Mouse (Mus musculus): ENCODE measurements around the gene Get4. TPM values are rescaled to one million over a fixed set of nuclear protein-coding genes. Genes with fewer than 3 reads are reported as not detected.

The Get4 gene
- total and polyA plus RNA-seq, 3 experiments = 91.4 to 140 (median 96.4) TPM

DNA sequence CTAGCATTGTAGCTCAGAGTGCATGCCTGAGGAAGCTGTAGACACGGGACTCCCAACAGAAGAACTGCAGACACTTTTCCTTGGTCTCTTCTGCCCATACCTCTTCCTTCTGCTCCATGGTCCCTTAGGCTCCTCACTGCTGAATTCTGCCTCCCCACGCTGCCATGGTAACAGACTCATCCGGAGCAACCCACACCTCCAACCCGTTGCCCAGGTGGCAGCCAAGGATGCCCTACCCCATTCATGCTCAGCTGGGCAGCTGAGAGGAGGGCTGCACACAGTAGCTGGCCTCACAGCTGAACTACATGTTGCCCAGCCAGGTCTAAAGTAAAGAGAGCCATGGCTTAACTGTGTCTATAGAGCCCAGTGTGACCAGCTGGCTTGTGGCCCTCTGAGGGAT lies 36.5 kb downstream of the Get4 start:
- TF ChIP-seq UBTF (IDR thresholded peaks at IDR 0.05; ENCODE audit: low read depth, low read length) = no peak
- no peak for TF ChIP-seq RCOR1 (conservative IDR thresholded peaks at IDR 0.05; ENCODE audit: low read depth, low read length)
- TF ChIP-seq ZMIZ1 (IDR thresholded peaks at IDR 0.05; ENCODE audit: low read depth, low read length) = no peak
- TF ChIP-seq MXI1 (IDR thresholded peaks at IDR 0.05; ENCODE audit: low read depth, low read length) = no peak
- TF ChIP-seq EP300 (IDR thresholded peaks at IDR 0.05; ENCODE audit: low read length) = no peak
- TF ChIP-seq TBP (conservative IDR thresholded peaks at IDR 0.05; ENCODE audit: low read depth, low read length) = no peak
- TF ChIP-seq POLR2A (IDR thresholded peaks at IDR 0.05; ENCODE audit: low read depth, low read length) = no peak
- no peak for TF ChIP-seq ZNF384 (IDR thresholded peaks at IDR 0.05; ENCODE audit: low read depth, low read length)
- TF ChIP-seq HCFC1 (IDR thresholded peaks at IDR 0.05; ENCODE audit: low read depth, low read length) = no peak
- no peak for TF ChIP-seq ZC3H11A (IDR thresholded peaks at IDR 0.05; ENCODE audit: low read depth, low read length)
- no peak for TF ChIP-seq SMC3 (IDR thresholded peaks at IDR 0.05; ENCODE audit: low read depth, low read length)
- no peak for TF ChIP-seq BHLHE40 (IDR thresholded peaks at IDR 0.05; ENCODE audit: low read depth, low read length)
- no peak for TF ChIP-seq MAFK (IDR thresholded peaks at IDR 0.05; ENCODE audit: insufficient replicate concordance, low read length)
- no peak for DNase-seq (ENCODE audit: extremely low read depth)
- in situ Hi-C loops (cut with MboI; ENCODE audit: low pct_ligation_motif_present, low pct_unique_long_range_greater_than_20kb, low sequenced_read_pairs) = no loop called here
- no peak overlapping the region for H3K4me3 ChIP-seq (replicated peaks in 1 of 3; ENCODE audit: low read depth in 2 of 3, low read length in 2 of 3, poor library complexity in 1 of 3)
- peaks cover 44 to 90% of the 10 kb centered on the region in 2 experiments for H3K4me1 ChIP-seq (ENCODE audit: control insufficient read depth in 1 of 2, insufficient read depth in 2 of 2)
- H3K9ac ChIP-seq (ENCODE audit: insufficient read depth, low read depth) = no peak overlapping the region
- dilution Hi-C loops (cut with MboI; ENCODE audit: extremely low pct_ligation_motif_present, extremely low pct_unique_long_range_greater_than_20kb, low sequenced_read_pairs) = no loop called here
- H3K9me3 ChIP-seq (replicated peaks; ENCODE audit: low read length) = peaks cover 39% of the 10 kb centered on the region
- H3K27me3 ChIP-seq (replicated peaks) = no peaks in the 10 kb centered on the region
- 0 out of 2 replicates have a peak overlapping the region, but pooled peaks have one; percentile 2 for H3K27ac ChIP-seq (ENCODE audit: insufficient read depth, low read depth)
- no peak overlapping the region for H3K4me2 ChIP-seq (ENCODE audit: insufficient read depth, low read depth, poor library complexity, severe bottlenecking)
- peaks cover 59 to 89% of the 10 kb centered on the region in 2 experiments for H3K36me3 ChIP-seq (replicated peaks in 1 of 2; ENCODE audit: control insufficient read depth in 1 of 2, insufficient read depth in 1 of 2, low read length in 1 of 2)
- no peaks in the 10 kb centered on the region for H3K79me2 ChIP-seq (replicated peaks; ENCODE audit: control insufficient read depth, extremely low read depth, insufficient read depth, poor library complexity, severe bottlenecking)

DNA sequence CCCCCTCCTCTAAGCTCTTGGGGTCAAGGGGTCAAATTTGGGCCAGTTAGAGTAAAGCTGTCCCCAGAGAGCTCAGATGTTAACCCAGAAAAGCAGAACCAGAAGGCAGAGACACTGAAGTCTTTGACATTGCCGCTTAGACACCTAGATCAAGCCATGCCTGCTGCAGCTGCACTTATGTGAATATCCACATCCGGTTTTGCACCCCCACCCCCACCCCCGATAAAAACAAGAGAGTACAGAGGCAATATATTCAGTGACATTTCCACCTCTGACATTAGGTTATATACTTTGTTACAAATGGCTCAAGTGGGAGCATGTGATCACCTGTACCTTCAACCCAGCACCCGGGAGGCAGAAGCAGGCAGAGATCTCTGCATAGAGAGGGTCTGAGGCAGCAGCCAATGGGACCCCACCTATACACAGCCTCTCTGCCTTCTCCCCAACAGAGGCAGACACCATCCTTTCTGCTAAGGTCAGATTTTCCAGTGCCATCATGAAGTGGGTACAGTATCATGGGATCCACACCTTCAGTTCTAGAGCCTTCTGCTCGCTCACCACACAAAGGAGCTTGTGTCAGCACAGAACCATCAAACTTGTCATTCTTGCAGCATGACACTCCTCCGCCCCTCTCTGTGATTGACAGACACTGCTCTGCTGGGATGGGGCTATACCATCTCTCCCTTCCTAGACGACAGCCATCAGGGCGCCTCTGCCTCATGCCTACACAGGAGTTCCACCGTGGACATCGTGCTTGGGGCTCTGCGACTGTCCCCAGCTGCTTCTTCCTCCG lies 38.5 kb downstream of the Get4 start:
- peak; percentile 38 for DNase-seq (ENCODE audit: extremely low read depth)
- H3K9ac ChIP-seq (ENCODE audit: insufficient read depth, low read depth) = no peak overlapping the region
- H3K27me3 ChIP-seq (replicated peaks) = no peaks in the 10 kb centered on the region
- peaks cover 32 to 85% of the 10 kb centered on the region in 2 experiments for H3K4me1 ChIP-seq (ENCODE audit: control insufficient read depth in 1 of 2, insufficient read depth in 2 of 2)
- in situ Hi-C loops (cut with MboI; ENCODE audit: low pct_ligation_motif_present, low pct_unique_long_range_greater_than_20kb, low sequenced_read_pairs) = no loop called here
- H3K36me3 ChIP-seq (replicated peaks in 1 of 2; ENCODE audit: control insufficient read depth in 1 of 2, insufficient read depth in 1 of 2, low read length in 1 of 2) = peaks cover 63 to 90% of the 10 kb centered on the region in 2 experiments
- dilution Hi-C loops (cut with MboI; ENCODE audit: extremely low pct_ligation_motif_present, extremely low pct_unique_long_range_greater_than_20kb, low sequenced_read_pairs) = no loop called here
- H3K4me2 ChIP-seq (ENCODE audit: insufficient read depth, low read depth, poor library complexity, severe bottlenecking) = no peak overlapping the region
- no peak for TF ChIP-seq MEF2A (IDR thresholded peaks at IDR 0.05; ENCODE audit: borderline replicate concordance, low read depth, low read length)
- TF ChIP-seq E2F4 (IDR thresholded peaks at IDR 0.05; ENCODE audit: insufficient replicate concordance, low read depth, low read length) = no peak
- TF ChIP-seq EP300 (IDR thresholded peaks at IDR 0.05; ENCODE audit: low read length) = 0 out of 2 replicates have a peak, but pooled peaks have one; percentile 13
- H3K9me3 ChIP-seq (replicated peaks; ENCODE audit: low read length) = peaks cover 53% of the 10 kb centered on the region
- peak overlapping the region; percentile 34 for H3K27ac ChIP-seq (ENCODE audit: insufficient read depth, low read depth)
- no peaks in the 10 kb centered on the region for H3K79me2 ChIP-seq (replicated peaks; ENCODE audit: control insufficient read depth, extremely low read depth, insufficient read depth, poor library complexity, severe bottlenecking)
- H3K4me3 ChIP-seq (replicated peaks in 1 of 3; ENCODE audit: low read depth in 2 of 3, low read length in 2 of 3, poor library complexity in 1 of 3) = no peak overlapping the region
